Mouse (Mus musculus): ENCODE results near the gene Hspa1l.
"Not testable (repeated sequence)": the region's sequence is repeated elsewhere in the genome, so short reads cannot be mapped to it uniquely, and the experiment has no call there.

The Hspa1l gene

DNA sequence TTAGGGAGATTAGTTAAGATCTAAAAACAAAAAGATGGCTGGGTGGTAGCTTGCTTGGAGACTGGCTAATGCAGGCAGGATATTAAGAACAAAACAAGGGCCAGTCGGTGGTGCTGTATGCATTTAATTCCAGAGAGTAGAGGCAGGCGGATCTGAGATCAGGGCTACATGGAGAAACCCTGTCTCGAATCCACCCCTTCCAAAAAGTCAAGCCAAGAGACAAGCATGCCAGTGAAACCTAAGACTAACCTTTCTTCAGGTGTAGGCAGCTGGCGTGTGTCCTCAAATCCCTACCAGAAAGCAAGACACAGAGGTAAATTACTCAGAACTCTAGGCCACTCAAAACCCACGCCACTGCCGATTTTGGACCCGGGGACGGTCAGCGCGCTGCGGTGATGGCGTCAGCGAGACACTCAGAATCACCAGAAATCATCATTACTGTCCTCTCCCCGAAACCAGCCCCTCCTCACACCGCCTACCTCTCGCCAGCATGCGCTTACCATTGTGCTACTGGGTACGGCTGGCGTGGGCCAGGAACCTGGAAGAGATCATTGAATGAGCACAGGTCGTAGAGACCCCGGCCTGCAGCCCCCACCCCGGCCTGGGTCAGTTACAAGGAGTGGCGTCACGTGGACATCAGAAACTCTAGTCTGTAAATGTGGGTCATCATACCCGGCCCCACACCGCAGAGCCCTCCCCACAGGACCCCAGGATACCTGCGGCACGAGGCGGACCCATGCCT, 20.7 kb upstream of the Hspa1l start:
- DNase-seq (ENCODE audit: low spot score), result no peak

- DNase-seq (ENCODE audit: low spot score), result peak; percentile 81
These were observed 20.0 kb upstream of the Hspa1l start for GRCm38 (mm10) chr17:34952378-34953040.

DNA sequence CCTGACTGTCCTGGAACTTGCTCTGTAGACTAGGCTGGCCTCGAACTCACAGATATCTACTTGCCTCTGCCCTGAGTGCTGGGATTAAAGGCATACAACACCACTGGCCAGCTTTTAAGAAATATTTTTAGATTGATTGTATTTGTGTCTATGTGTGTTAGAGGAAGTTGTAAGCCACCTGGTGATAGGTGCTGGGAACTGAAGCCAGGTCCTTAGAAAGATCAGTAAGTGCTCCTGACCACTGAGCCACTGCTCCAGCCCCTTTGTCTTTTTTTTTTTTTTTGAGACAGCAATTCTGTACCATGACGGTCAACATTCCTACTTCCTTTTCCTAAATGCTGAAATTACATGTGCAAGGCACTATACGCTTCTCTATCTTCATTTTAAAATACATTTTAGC, 19.2 kb upstream of the Hspa1l start:
- DNase-seq (ENCODE audit: low spot score), result no peak

GRCm38 (mm10) chr17:34953904-34954303, 18.6 kb upstream of the Hspa1l start:
- no peak for DNase-seq (ENCODE audit: low spot score)

DNA sequence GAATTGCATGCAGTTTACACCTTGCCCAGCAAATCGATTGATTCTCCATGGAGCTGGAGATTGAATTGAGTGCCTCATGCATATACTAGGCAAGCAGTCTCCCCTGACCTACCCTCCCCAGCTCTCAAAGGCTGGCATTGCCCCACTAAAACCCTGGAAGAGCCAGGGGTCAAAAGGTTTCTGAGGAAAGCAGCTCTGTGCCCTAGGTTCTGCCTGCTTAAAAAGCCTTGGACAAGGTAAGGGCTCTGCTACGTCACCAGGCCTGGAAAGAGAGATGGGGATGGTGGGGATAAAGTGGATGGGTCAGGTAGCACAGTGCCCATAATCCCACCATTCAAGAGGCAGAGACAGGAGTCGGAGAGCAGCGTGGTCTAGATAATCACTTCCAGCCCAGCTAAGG, 17.7 kb upstream of the Hspa1l start:
- no peak for DNase-seq (ENCODE audit: low spot score)

GRCm38 (mm10) chr17:34955884-34956283, 16.6 kb upstream of the Hspa1l start:
- DNase-seq (ENCODE audit: low spot score), result no peak

DNA sequence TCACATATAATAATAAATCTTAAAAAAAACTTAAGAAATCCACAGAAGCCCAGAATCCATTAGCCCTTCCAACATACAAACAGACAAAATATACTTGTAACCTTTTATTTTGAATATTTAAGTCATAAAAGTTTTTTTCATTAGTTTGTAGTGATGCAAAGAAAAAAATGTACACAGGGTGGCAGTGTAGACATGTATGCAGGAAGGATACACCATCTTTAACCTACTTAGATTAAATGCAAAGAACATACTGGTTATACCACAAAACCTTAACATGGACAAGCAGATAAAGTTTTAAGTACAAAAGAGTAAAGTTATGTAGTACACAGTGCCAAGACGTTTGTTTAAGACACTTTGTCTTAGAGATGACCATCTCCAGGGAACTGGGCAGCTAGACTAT, 16.2 kb upstream of the Hspa1l start:
- DNase-seq (ENCODE audit: low spot score), result no peak

DNA sequence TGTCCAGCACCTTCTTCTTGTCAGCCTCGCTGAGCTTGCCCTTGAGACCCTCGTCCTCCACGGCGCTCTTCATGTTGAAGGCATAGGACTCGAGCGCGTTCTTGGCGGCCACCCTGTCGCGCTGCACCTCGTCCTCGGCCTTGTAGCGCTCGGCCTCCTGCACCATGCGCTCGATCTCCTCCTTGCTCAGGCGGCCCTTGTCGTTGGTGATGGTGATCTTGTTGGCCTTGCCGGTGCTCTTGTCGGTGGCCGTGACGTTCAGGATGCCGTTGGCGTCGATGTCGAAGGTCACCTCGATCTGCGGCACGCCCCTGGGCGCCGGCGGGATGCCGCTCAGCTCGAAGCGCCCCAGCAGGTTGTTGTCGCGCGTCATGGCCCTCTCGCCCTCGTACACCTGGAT, 15.2 kb upstream of the Hspa1l start:
- DNase-seq (ENCODE audit: low spot score), result not testable (repeated sequence)

GRCm38 (mm10) chr17:34957966-34958365, 14.5 kb upstream of the Hspa1l start:
- DNase-seq (ENCODE audit: low spot score), result not testable (repeated sequence)

DNA sequence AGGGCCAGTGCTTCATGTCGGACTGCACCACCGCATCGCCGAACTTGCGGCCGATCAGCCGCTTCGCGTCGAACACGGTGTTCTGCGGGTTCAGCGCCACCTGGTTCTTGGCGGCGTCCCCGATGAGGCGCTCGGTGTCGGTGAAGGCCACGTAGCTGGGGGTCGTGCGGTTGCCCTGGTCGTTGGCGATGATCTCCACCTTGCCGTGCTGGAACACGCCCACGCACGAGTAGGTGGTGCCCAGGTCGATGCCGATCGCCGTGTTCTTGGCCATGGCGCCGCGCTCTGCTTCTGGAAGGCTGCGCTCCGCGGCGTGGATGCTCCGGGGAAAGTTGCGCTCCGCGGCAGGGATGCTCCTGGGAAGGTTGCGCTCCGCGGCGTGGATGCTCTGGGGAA, 13.8 kb upstream of the Hspa1l start:
- not testable (repeated sequence) for DNase-seq (ENCODE audit: low spot score)

DNA sequence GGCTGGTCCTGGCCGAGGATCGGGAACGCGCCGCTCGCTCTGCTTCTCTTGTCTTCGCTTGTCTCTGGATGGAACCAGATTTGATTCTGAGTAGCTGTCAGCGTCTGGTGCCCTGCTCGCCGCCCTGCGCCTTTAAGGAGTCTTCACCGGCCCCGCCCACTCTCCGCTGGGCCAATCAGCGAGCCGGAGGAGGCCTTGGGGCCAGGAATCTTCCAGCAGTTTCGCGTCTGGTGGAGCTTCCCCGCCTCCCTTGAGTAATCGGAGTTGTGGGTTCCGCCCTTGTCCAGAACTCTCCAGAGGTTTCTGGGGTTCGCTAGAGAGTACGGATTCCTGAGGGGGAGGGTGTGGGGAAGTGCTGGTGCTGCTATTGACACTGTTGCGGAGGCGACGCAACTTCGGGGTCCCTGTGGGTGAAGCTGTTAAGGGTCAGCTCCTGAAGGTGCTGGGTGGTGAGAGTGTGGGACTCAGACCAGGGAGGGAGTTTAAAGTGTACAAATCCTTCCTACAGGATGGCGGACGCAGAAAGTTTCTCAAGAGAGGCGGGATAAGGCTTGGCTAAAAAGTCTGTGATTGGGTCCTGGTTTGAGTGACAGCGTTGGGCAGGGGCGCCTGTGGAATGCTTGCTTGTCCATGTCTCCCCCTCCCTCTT, 13.2 kb upstream of the Hspa1l start, which contains the start of gene Hspa1b:
TSS of gene Hspa1b (minus strand) at position 109 of the 649 bp plus-strand sequence.
- DNase-seq (ENCODE audit: low spot score), result peak; percentile 75

- DNase-seq (ENCODE audit: low spot score), result no peak
These were observed 12.5 kb upstream of the Hspa1l start for GRCm38 (mm10) chr17:34959881-34960515.

DNA sequence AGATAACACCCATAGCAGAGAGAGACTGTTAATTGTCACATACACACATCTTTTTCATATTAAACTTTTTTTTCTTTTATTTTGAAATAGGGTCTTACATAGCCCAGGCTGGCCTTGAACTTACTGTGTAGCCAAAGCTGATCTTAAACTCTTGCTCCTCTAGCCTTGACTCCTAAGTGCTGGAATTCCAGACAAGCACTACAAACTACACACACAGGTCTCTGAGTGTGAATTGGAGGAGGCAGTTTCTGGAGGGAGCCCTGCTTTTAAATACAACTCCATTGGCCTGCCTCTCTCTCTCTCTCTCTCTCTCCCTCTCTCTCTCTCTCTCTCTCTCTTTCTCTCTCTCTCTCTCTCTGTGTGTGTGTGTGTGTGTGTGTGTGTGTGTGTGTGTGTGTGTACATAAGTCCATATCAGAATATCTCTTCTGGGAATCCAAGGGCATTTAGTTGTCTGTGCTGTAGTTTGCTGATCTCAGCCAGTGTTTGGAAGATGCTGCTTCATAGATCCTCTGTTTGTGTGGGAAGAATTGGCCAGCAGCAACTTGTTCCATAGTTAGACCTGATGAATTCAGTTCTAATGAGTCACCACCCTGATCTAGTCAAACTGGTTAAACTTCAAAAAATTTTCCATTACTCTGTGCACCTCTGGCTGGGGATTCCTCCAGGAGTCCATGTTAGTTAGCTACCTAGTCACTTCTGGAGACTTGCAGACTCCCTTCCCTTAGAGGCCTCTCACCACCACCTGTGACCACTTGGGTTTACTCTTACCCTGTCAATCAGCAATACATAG, 11.6 kb upstream of the Hspa1l start:
- DNase-seq (ENCODE audit: low spot score), result no peak

- DNase-seq (ENCODE audit: low spot score), result no peak
These were observed 10.4 kb upstream of the Hspa1l start for GRCm38 (mm10) chr17:34962125-34962524.

- DNase-seq (ENCODE audit: low spot score), result no peak
These were observed 9.7 kb upstream of the Hspa1l start for GRCm38 (mm10) chr17:34962841-34963240.

DNA sequence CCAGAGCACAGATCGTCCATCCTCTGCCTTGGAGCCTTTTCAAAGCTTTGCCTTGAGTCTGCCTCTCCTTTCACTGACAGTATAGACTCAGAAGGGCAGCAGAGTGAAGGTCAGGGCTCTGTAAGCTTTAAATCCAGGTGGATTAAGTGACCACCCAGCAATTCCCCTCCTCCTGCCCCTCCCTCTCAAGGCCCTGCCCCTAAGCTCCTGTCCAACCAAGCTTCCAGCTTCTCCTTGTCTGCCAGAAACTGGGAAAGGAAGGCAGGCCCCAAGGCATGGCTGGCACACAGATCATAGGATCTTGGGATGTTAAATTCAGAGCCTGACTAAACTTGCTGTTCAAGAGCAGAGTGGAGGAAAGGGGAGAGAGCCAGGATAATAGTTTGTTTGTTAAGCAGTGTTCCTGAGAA, 7.9 kb upstream of the Hspa1l start:
- DNase-seq (ENCODE audit: low spot score), result no peak

DNA sequence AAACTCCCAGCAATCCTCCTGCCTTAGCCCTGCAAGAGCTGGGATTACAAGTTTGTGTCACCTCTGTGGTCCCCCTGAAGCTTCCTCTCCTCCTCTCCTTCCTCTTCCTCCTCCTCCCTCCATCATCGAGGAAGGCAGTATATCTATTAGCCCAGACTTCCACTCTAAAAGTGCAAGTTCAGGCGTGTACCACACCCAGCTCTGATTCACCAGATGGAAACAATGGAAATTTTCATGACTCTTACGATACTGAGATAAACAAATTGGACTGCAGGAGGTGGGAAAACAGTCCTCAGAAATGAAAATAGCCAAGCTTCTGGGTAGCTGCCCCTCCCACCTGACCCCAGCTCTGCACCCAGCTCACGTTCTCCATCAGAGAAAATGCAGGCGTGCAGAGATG, 6.9 kb upstream of the Hspa1l start:
- DNase-seq (ENCODE audit: low spot score), result no peak

DNA sequence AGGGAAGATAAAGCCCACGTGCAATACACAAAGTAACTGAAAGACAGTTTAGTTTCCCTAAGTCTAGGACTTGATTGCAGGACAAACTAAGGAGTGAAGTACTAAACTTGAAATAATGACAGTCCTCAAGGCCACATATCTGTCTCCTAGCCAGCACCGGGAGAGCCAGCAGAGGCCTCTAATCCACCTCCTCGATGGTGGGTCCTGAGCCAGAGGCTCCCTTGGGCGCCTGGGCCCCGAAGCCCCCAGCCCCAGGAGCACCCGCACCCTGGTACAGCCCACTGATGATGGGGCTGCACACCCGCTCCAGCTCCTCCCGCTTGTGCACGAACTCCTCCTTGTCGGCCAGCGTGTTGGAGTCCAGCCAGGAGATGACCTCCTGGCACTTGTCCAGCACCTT, 2.7 kb upstream of the Hspa1l start, which contains the start of gene Gm20481:
TSS of gene Gm20481 (plus strand) at position 91 of the 400 bp plus-strand sequence.
- DNase-seq (ENCODE audit: low spot score), result not testable (repeated sequence)

DNA sequence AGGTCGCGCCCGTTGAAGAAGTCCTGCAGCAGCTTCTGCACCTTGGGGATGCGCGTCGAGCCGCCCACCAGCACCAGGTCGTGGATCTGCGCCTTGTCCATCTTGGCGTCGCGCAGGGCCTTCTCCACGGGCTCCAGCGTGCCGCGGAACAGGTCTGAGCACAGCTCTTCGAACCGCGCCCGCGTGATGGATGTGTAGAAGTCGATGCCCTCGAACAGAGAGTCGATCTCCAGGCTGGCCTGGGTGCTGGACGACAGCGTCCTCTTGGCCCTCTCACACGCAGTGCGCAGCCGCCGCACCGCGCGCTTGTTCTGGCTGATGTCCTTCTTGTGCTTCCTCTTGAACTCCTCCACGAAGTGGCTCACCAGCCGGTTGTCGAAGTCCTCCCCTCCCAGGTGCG, 1.7 kb upstream of the Hspa1l start:
- DNase-seq (ENCODE audit: low spot score), result not testable (repeated sequence)

DNA sequence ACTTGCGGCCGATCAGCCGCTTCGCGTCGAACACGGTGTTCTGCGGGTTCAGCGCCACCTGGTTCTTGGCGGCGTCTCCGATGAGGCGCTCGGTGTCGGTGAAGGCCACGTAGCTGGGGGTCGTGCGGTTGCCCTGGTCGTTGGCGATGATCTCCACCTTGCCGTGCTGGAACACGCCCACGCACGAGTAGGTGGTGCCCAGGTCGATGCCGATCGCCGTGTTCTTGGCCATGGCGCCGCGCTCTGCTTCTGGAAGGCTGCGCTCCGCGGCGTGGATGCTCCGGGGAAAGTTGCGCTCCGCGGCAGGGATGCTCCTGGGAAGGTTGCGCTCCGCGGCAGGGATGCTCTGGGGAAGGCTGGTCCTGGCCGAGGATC, 822 bp upstream of the Hspa1l start:
- not testable (repeated sequence) for DNase-seq (ENCODE audit: low spot score)

- DNase-seq (ENCODE audit: low spot score), result no peak
These were observed 3.3 kb downstream of the Hspa1l start for GRCm38 (mm10) chr17:34975581-34976492.
